Mouse (Mus musculus) R1 (cell line): ENCODE results near the gene Rhobtb1.

ENCODE experiments used
- DNase-seq: peaks from one replicate; pipeline ENCODE4 v3.0.0-alpha.2; 2018; ENCODE audit warnings: low read depth, low spot score

Gene Rhobtb1

GRCm38 (mm10) chr10:69320667-69321518 is 169.7 kb downstream of the Rhobtb1 start:
- DNase-seq, result peak; percentile 86

DNA sequence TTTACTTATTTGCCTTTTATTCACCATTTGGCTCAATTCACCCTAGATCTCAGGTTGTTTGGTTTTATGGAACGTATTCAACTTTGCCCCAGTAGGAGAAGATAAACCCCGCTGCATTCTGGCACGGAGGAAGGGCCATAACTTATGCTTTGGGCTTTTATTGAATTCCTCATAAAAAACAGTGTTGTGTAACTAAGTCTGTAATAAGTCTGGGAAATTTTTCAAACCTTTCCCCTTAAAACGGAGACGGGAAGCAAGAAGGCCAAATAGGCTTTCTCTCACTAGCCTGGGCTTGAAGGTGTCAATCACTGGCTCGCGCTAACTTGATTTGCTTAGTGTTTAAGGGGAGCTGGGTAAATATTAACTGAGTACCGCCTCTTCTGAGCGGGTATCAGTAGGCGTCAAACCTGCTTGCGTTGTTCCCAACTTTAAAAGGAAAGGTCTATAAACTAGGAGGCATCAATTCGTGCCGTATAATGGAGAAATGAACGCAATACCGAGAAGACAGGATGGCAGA is 170.3 kb downstream of the Rhobtb1 start:
- no peak for DNase-seq

DNA sequence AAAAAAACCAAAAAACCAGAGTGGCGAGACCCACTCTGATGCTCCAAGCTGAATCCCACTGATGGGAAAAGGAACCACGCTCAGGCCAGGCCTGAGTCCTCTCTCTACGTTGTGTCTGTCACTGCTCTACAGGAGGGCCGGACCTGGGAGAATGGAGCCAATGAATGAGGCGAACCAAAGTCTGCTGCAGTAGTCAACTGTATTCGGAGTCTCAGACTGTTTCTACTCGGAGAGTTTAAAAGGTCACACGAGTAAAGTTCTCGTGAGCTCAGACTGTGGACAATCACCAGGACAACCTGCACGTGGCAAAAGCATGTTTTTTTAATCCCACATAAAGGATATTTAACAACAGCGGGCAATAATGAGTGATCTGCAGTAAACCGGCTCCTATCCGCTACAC is 172.8 kb downstream of the Rhobtb1 start:
- DNase-seq, result peak; percentile 85

- DNase-seq, result peak; percentile 89
These were observed 173.6 kb downstream of the Rhobtb1 start for GRCm38 (mm10) chr10:69324816-69325215.

GRCm38 (mm10) chr10:69326433-69326832 is 175.2 kb downstream of the Rhobtb1 start:
- no peak for DNase-seq

DNA sequence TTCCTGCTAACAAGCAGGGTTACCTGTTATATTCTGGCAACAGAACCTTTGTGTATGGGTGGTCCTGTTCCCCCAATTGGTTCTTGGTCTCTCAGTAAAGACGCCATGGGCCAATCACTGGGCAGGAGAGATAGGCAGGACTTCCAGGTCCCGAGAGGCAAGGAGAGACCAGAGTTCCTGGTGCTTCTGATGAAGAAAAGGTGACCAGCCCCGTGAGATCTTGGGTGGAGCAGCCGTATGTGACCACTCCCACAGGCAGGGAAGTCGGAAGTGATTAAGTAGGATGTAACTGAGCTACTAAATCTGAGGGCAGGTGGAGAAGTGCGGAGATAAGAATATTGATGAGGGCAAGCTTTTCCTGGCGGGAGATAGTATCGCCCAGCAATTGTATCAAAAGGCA is 176.1 kb downstream of the Rhobtb1 start:
- DNase-seq, result peak; percentile 91

- peak; percentile 71 for DNase-seq
These were observed 176.9 kb downstream of the Rhobtb1 start for GRCm38 (mm10) chr10:69328029-69328655.

GRCm38 (mm10) chr10:69328656-69329046 is 177.4 kb downstream of the Rhobtb1 start:
- no peak for DNase-seq

GRCm38 (mm10) chr10:69331231-69331630 is 180.0 kb downstream of the Rhobtb1 start:
- DNase-seq, result no peak

- DNase-seq, result no peak
These were observed 182.0 kb downstream of the Rhobtb1 start for GRCm38 (mm10) chr10:69333212-69333611.

DNA sequence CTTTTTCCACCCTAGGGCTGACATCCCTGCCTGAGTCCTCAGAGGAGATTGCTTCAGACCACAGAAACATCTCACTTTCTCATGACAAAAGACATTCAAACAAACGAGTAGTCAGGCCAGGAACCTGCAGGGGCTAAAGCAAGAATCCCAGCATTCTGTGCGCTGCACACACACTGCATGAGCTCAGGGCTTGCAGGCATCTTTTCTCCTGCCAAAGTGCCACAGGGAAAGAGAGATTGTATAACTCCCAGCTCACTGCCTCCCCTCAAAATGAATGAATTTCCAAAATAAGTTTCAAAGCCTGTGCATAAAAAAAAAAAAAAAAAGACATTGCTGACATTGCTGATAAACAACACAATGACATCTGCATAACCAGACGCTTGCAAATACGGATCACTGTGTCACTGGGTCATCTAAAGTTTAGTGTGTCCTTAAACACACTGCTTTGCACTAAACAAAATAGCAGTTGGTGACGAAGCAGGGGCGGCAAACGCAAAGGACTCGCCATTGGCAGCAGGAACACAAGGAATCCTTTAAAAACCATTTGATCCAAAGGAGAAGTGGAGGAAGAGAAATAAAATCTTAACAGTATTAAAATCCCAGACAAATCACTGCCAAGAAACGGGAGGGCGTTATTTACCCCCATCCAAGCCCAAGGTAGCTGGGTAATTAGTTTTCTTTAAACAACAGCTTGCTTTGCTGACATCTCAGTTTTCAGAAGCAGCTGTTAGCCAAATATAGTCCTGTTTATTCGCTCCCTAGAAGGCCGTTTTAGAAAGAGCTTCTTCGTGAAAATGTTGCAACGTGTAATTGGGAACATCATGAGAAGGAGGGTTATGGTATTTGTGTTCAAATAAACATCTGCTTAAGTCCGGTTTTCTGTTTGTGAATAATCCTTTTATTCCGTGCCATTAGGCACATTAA is 183.3 kb downstream of the Rhobtb1 start:
- no peak for DNase-seq

- DNase-seq, result no peak
These were observed 183.9 kb downstream of the Rhobtb1 start for GRCm38 (mm10) chr10:69335195-69335536.

- peak; percentile 84 for DNase-seq
These were observed 184.4 kb downstream of the Rhobtb1 start for GRCm38 (mm10) chr10:69335611-69336010.

GRCm38 (mm10) chr10:69336219-69336618 is 185.0 kb downstream of the Rhobtb1 start:
- no peak for DNase-seq

DNA sequence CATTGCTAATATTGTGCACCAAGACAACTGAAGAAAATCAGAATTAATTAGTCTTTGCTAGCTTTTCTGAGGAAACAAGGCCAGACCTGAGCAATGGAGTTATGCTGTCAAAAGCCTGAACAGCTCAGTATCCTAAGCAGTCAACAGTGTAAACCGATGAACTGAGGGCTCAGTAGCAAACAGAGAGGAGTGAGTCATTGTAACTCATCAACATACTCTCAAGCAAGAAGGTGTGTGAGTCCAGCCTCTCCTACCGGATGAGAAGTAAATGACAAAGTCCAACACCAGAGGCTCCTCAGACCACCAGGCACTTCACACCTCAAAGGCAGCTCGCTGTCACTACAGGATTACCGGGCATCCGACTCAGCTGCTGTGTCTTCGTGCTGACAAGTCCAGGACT is 188.8 kb downstream of the Rhobtb1 start:
- DNase-seq, result peak; percentile 34
